Mouse (Mus musculus) MN1 (cell line): ENCODE data around the gene Apoa1.

Source experiments
- DNase-seq: peaks from one replicate; pipeline ENCODE4 v3.0.0-alpha.2; 2016; ENCODE audit warnings: low spot score

Gene Apoa1

DNA sequence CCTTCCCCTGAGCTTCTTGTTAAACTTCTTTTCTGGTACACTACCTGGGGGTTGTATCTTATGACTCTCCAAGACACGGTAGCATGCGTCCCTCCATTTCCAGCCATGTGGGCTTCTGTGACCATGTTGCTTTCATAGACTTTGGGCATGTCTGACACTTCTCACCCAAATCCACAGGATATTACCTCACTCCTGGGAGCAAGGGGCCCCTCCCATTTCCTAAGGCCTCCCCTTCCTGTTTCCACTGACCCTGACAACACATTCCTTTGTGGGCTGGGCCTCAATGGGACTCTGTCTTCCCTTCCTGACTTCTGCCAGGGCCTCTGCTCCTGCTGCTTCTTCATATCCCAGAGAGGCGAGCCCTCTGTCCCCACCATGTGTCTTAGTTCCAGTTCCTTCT, 29.2 kb downstream of the Apoa1 start:
- DNase-seq = no peak

DNA sequence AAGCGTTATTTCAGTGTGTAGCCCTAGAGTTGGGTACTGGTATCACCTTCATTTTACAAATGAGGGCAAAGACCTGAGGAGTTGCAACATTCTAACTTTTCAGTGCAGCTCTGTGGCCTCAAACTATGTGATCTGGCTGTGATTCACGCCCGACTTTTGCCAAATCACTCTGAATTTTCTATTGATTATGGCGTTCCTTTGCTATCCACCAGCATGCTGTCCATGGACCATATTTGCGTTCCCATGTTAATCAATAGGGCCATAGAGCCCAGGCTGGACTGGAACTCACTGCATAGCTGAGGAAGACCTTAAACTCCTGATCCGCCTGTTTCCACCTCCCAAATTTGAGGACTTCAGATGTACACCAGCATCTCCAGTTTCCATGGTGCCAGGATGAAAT, 30.7 kb downstream of the Apoa1 start:
- no peak for DNase-seq

DNA sequence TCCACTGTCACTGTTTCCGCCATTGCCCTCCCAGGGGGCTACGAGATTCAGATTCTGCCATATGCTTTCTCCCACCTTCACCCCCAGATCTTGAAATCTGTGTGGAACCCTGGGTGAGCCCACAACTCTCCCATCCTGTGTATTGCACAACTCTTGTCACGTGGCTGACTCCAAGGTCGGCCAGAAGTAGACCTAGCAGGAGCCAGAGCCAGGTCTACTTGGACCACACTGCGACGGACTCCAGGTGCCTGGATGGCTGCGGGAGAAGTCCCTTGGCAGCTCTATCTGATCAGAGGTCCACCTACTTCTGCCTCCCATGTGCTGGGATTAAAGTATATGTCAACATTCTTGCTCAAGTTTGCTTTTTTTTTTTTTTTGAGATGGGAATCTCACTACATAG, 32.8 kb downstream of the Apoa1 start:
- no peak for DNase-seq

DNA sequence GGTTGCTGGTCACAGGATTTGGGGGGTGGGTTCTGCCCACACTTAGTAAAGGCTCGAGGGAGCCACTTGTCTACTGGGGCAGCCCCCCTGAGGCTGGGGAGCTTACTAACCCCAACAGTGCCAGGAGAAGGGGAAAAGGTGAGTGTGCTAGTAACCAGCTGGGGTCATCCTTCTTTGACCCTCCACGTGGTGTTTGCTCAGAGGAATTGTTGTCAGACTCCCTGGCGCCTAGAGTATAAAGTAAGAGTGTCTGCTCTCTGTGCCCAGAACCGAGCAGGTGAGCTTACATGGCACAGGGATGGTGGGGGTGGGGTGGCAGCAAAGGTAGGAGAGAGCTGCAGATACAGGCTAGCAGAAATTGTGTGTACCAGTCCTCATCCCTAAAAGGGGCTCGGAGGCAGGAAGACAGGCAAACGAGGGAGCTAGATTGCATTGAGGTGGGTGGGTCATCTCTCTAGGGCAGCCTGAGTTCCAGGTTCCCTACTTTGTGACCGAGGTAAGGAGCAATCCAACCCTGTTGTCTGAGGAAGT, 40.0 kb downstream of the Apoa1 start, which contains the start of gene Apoa5:
Apoa5 (plus strand) TSS at position 291 of the 531 bp plus-strand sequence.
- DNase-seq = no peak

DNA sequence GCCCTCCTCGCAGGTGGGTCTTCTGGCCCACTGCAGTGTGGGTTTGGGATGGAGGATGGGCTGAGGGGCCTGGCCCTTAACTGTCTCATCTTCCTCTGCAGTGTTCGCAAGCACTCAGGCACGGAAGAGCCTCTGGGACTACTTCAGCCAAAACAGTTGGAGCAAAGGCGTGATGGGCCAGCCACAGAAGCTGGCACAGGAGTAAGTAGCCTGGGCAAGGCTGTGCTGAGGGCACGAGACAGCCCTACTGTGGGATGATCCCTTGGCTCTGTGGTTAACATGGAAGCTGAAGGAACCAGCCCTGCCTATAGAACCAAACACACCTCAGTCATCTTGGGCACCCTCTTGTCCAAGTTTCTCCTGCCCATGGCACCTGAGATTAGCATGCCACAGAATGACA, 40.7 kb downstream of the Apoa1 start:
- DNase-seq = no peak

DNA sequence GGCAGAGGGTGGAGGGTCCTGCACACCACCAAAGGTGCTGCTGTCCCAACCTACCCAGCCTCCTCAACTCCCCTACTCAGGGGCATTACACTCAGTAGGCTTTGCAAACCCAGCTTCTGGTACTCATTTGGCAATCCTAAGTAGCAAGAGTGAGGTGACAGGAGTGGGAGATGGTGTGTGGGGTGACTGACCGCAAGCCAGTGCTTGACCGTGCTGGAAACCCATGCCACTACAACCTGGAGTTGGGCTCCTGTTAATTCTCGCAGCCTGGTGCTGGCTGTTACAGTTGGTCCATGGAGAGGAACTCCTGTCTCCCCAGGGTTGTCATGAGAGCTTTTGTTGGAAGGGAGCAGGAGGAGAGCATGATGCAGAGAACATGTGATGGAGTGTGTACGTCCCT, 42.4 kb downstream of the Apoa1 start:
- no peak for DNase-seq

DNA sequence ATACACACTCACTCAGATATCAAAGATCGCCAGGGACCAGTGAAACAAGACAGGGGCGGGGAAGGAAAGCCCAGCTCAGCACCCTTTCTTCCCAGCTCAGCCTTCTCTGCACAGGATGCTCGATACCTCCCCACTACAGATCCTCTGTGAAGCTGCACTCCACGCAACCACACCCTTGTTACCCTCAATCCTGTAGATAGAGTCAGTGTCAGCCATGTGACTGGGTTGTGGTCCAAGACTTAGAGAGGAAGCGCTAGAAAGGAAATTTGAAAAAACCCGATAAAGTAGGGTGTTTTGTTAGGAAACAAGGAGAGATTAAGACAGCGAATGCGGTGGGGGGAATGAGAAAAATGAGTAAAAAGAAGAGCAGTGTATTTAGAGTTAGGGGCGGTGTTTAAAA, 43.7 kb downstream of the Apoa1 start:
- DNase-seq = no peak

DNA sequence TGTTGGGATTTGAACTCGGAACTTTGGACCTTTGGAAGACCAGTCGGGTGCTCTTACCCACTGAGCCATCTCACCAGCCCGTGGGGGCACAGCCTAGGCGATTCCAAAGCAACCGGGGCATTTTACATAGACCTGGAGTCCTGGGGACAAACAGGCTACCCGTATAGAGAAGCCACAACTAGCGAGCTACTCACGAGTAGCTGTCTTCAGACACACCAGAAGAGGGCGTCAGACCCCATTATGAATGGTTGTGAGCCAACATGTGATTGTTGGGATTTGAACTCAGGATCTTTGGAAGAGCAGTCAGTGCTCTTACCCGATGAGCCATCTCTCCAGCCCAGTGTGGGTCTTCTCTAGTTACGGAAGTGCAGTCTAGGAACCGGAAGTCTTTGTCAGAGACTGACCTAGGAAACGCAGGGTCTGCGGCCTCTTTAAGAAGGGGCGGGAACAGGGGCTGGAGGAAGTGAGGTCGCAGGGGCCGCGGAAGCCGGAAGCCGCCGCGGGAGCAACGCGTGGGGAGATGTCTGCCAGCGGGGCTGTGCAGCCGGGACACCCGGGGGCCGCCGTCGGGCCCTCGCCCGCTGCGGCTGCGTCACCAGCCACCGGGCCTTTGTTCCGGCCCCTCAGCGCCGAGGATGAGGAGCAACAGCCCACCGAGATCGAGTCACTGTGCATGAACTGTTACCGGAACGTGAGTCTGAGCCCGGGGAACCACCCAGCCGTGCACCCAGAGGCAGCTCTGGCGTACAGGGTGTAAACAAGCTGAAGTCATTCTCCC, 44.5 kb downstream of the Apoa1 start, which contains the start of gene Zpr1:
Zpr1 (plus strand) TSS at position 388 of the 778 bp plus-strand sequence.
- peak; percentile 92 for DNase-seq

DNA sequence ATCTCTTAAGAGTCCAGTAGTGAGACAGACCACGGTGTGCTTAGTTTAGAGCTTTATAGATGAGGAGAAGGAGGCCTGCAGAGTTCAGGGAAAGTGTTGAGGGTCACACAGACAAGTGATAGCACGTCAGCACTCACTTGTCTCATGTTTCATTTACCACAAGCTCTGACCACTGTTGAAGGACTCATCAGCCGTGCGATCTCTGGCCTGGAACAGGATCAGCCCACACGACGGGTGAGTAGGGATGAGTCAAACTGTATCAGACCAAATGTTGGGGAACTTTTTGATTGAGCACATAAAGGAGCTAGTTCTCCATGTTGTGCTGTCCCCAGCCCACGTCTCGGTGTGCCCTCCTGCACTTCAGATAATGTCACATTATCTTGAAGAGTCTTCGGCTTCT, 46.1 kb downstream of the Apoa1 start:
- no peak for DNase-seq
